Mouse (Mus musculus): ENCODE data around the gene Tmem229b. TPM values are rescaled to one million over a fixed set of nuclear protein-coding genes. Genes with fewer than 3 reads are reported as not detected.

Tmem229b gene
- polyA plus RNA-seq, 1 experiment: 2.9 TPM

DNA sequence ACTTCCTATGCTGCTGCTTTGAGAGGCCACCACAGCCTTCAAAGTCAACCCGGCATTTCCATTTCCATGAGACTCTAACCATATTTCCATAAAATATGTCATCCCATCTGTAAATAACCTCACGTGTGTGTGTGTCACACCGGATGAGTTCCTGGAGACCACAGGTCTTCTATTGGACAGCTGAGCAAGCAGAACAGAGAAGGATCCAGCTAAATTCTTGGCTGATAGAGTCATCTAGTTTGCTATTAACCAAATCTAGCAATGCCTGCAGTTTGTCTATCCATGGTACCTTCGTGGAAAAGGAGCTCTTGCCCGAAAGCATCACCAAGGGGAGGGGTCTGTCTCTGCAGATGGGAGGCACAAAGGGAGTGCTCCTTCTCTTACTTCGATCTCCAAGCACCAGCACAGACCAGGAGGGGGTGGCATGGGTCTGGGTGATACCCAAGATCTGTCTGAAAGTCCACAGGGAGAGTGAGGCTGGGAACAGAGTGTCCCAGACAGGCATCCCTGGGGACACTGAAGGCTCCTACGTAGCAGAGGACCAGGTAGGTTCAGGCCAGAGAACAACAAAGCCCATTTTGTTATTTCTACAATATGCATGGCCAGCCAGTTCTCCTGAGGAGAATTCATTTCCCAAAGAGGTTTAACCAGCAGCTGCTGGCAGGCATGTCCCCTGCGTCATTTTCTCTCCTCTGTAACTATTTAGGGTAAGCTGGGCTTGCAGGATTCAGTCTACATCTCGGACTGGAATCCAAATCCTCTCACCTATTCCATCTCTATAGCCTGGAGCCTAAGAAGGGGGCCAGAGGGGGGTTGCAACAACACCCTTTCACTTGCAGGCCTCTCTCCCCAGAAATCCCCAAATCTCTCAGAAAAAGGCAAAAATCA, 25.2 kb downstream of the Tmem229b start:
- no peaks in the 10 kb centered on the region for H3K27me3 ChIP-seq (ENCODE audit: control insufficient read depth, insufficient read depth, insufficient read length)
- H3K4me3 ChIP-seq: no peak overlapping the region
- H3ac ChIP-seq (ENCODE audit: control insufficient read depth, insufficient read length): no peak overlapping the region
- no peaks in the 10 kb centered on the region for H3K79me2 ChIP-seq (ENCODE audit: control insufficient read depth, insufficient read depth)
- no peaks in the 10 kb centered on the region for H3K36me3 ChIP-seq (ENCODE audit: control insufficient read depth, insufficient read depth)
- no peak overlapping the region for H3K4me2 ChIP-seq (ENCODE audit: low read depth)
- TF ChIP-seq REST (IDR thresholded peaks at IDR 0.05; ENCODE audit: insufficient read depth, insufficient read length) (no peak), MYOD1 (IDR thresholded peaks at IDR 0.05; ENCODE audit: control insufficient read depth in 1 of 3, insufficient read length in 2 of 3, low read depth in 2 of 3) (peak in 1 of 3 experiments; percentile 4)

DNA sequence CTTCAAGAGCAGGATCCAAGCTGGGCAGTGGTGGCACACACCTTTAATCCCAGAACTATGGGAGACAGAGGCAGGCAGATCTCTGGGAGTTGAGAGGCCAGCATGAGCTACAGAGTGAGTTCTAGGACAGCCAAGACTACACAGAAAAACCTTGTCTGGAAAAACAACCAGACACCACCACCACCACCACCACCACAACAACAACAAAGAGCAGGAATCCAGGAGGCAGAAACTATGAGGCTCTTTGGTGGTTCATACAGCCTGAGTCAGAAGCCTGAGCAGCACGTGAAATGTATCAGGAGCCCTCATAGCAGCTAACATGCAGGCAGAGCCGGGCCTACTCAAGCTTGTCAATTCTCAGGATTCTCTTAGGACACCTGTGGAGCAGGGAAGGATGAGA, 26.3 kb downstream of the Tmem229b start:
- H3K27me3 ChIP-seq (ENCODE audit: control insufficient read depth, insufficient read depth, insufficient read length): no peaks in the 10 kb centered on the region
- peak overlapping the region; percentile 63 for H3K4me2 ChIP-seq (ENCODE audit: low read depth)
- TF ChIP-seq REST (IDR thresholded peaks at IDR 0.05; ENCODE audit: insufficient read depth, insufficient read length) (no peak), TCF3 (IDR thresholded peaks at IDR 0.05; ENCODE audit: insufficient read length, low read depth) (no peak), SRF (IDR thresholded peaks at IDR 0.05; ENCODE audit: control insufficient read depth, insufficient read length, low read depth) (no peak), USF1 (IDR thresholded peaks at IDR 0.05; ENCODE audit: low read depth) (no peak), POLR2AphosphoS2 (IDR thresholded peaks at IDR 0.05; ENCODE audit: insufficient read length, low read depth) (no peak), E2F4 (IDR thresholded peaks at IDR 0.05; ENCODE audit: insufficient read depth) (no peak), POLR2A (IDR thresholded peaks at IDR 0.05; ENCODE audit: insufficient read length, low read depth) (no peak), TCF12 (IDR thresholded peaks at IDR 0.05; ENCODE audit: insufficient read depth, poor library complexity, severe bottlenecking) (no peak), CEBPB (IDR thresholded peaks at IDR 0.05; ENCODE audit: insufficient read depth, poor library complexity, severe bottlenecking) (no peak), MYOG (IDR thresholded peaks at IDR 0.05; ENCODE audit: control insufficient read depth in 1 of 3, insufficient read depth in 1 of 3, insufficient read length in 2 of 3, low read depth in 2 of 3) (no peak), MYOD1 (IDR thresholded peaks at IDR 0.05; ENCODE audit: control insufficient read depth in 1 of 3, insufficient read length in 2 of 3, low read depth in 2 of 3) (no peak), MAX (IDR thresholded peaks at IDR 0.05; ENCODE audit: low read depth) (no peak)
- H3K4me3 ChIP-seq: no peak overlapping the region
- no peaks in the 10 kb centered on the region for H3K79me2 ChIP-seq (ENCODE audit: control insufficient read depth, insufficient read depth)
- no peak overlapping the region for H3ac ChIP-seq (ENCODE audit: control insufficient read depth, insufficient read length)
- H3K36me3 ChIP-seq (ENCODE audit: control insufficient read depth, insufficient read depth): no peaks in the 10 kb centered on the region

DNA sequence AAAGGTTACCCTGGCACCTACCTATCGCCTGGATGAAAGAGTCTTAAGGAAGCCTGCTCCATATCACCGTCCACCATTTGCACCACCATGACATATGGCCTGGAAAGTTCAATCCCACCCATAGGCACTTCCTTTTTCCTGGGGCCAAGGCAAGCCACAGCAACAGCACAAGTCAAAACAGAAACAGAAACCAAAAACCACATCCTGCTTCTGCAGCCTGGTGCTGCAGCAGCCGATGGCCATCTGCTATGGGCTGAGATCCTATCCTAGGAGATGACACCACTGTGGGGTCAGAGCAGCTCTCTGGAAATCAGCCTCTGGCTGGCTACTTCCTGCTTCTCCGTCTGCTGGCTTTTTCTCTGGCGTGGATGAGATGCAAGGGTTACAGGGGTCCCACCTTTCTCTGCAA, 26.7 kb downstream of the Tmem229b start:
- H3K36me3 ChIP-seq (ENCODE audit: control insufficient read depth, insufficient read depth): no peaks in the 10 kb centered on the region
- no peak overlapping the region for H3K4me3 ChIP-seq
- no peaks in the 10 kb centered on the region for H3K27me3 ChIP-seq (ENCODE audit: control insufficient read depth, insufficient read depth, insufficient read length)
- H3ac ChIP-seq (ENCODE audit: control insufficient read depth, insufficient read length): no peak overlapping the region
- peak overlapping the region; percentile 63 for H3K4me2 ChIP-seq (ENCODE audit: low read depth)
- peak; percentile 4 for TF ChIP-seq TCF12 (IDR thresholded peaks at IDR 0.05; ENCODE audit: insufficient read depth, poor library complexity, severe bottlenecking)
- TF ChIP-seq MYOD1 (IDR thresholded peaks at IDR 0.05; ENCODE audit: control insufficient read depth in 1 of 3, insufficient read length in 2 of 3, low read depth in 2 of 3): peak in 1 of 3 experiments; percentile 70
- no peak for TF ChIP-seq CEBPB (IDR thresholded peaks at IDR 0.05; ENCODE audit: insufficient read depth, poor library complexity, severe bottlenecking)
- peak in 1 of 3 experiments; percentile 43 for TF ChIP-seq MYOG (IDR thresholded peaks at IDR 0.05; ENCODE audit: control insufficient read depth in 1 of 3, insufficient read depth in 1 of 3, insufficient read length in 2 of 3, low read depth in 2 of 3)
- H3K79me2 ChIP-seq (ENCODE audit: control insufficient read depth, insufficient read depth): no peaks in the 10 kb centered on the region

DNA sequence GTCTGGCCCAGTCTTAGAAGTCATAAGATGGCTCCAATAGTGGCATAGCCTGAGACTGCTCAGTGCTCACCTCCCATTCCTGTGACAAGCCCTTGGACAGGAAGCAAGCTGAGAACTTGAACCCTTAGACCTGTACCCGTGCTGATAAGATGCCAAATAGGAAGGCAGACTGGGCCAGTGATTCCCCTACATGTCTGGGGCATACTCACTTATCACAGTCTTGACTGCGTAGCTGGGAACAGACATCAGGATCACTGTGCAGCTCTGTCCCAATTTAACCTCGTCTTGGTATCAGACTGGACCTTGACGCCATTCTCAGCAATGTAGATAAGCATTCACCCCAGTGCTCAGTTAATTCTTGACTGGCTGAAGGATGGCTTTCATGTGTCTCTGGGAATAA, 29.9 kb downstream of the Tmem229b start:
- TF ChIP-seq MYOD1 (IDR thresholded peaks at IDR 0.05; ENCODE audit: control insufficient read depth in 1 of 3, insufficient read length in 2 of 3, low read depth in 2 of 3): no peak
- no peak for TF ChIP-seq MYOG (IDR thresholded peaks at IDR 0.05; ENCODE audit: control insufficient read depth in 1 of 3, insufficient read depth in 1 of 3, insufficient read length in 2 of 3, low read depth in 2 of 3)
- TF ChIP-seq SRF (IDR thresholded peaks at IDR 0.05; ENCODE audit: control insufficient read depth, insufficient read length, low read depth): no peak
- no peak for TF ChIP-seq REST (IDR thresholded peaks at IDR 0.05; ENCODE audit: insufficient read depth, insufficient read length)
- TF ChIP-seq TCF12 (IDR thresholded peaks at IDR 0.05; ENCODE audit: insufficient read depth, poor library complexity, severe bottlenecking): no peak
- TF ChIP-seq MAX (IDR thresholded peaks at IDR 0.05; ENCODE audit: low read depth): no peak
- TF ChIP-seq TCF3 (IDR thresholded peaks at IDR 0.05; ENCODE audit: insufficient read length, low read depth): no peak
- TF ChIP-seq CEBPB (IDR thresholded peaks at IDR 0.05; ENCODE audit: insufficient read depth, poor library complexity, severe bottlenecking): no peak
- TF ChIP-seq E2F4 (IDR thresholded peaks at IDR 0.05; ENCODE audit: insufficient read depth): no peak
- no peak for TF ChIP-seq USF1 (IDR thresholded peaks at IDR 0.05; ENCODE audit: low read depth)
- TF ChIP-seq POLR2AphosphoS2 (IDR thresholded peaks at IDR 0.05; ENCODE audit: insufficient read length, low read depth): no peak
- no peak for TF ChIP-seq POLR2A (IDR thresholded peaks at IDR 0.05; ENCODE audit: insufficient read length, low read depth)
- H3K36me3 ChIP-seq (ENCODE audit: control insufficient read depth, insufficient read depth): no peaks in the 10 kb centered on the region
- no peak overlapping the region for H3K4me2 ChIP-seq (ENCODE audit: low read depth)
- H3ac ChIP-seq (ENCODE audit: control insufficient read depth, insufficient read length): no peak overlapping the region
- H3K79me2 ChIP-seq (ENCODE audit: control insufficient read depth, insufficient read depth): no peaks in the 10 kb centered on the region
- no peak overlapping the region for H3K4me3 ChIP-seq
- H3K27me3 ChIP-seq (ENCODE audit: control insufficient read depth, insufficient read depth, insufficient read length): no peaks in the 10 kb centered on the region

DNA sequence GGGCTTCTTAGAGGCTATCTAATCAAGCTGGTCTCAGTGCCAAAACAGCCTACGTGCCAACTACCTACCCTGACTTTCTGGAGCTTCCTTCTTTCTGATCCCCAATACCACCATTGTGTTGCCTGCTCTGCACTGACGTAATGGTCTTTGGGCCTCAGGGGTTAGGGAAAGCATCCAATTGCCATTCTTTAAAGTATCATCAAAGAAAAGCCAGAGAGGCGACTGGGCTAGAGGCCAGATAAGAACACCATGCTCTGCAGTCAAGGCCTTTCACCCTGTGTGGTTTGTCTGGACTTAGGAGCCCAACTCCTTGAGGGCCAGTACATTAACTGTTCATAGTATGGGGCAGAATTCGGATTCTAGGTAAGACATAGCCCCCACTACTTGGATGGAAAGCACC, 30.3 kb downstream of the Tmem229b start:
- H3K4me3 ChIP-seq: no peak overlapping the region
- no peak overlapping the region for H3ac ChIP-seq (ENCODE audit: control insufficient read depth, insufficient read length)
- no peaks in the 10 kb centered on the region for H3K27me3 ChIP-seq (ENCODE audit: control insufficient read depth, insufficient read depth, insufficient read length)
- H3K36me3 ChIP-seq (ENCODE audit: control insufficient read depth, insufficient read depth): no peaks in the 10 kb centered on the region
- no peaks in the 10 kb centered on the region for H3K79me2 ChIP-seq (ENCODE audit: control insufficient read depth, insufficient read depth)
- H3K4me2 ChIP-seq (ENCODE audit: low read depth): no peak overlapping the region
- no peak for TF ChIP-seq USF1 (IDR thresholded peaks at IDR 0.05; ENCODE audit: low read depth)
- no peak for TF ChIP-seq POLR2A (IDR thresholded peaks at IDR 0.05; ENCODE audit: insufficient read length, low read depth)
- TF ChIP-seq MYOD1 (IDR thresholded peaks at IDR 0.05; ENCODE audit: control insufficient read depth in 1 of 3, insufficient read length in 2 of 3, low read depth in 2 of 3): no peak
- no peak for TF ChIP-seq REST (IDR thresholded peaks at IDR 0.05; ENCODE audit: insufficient read depth, insufficient read length)
- no peak for TF ChIP-seq CEBPB (IDR thresholded peaks at IDR 0.05; ENCODE audit: insufficient read depth, poor library complexity, severe bottlenecking)
- TF ChIP-seq SRF (IDR thresholded peaks at IDR 0.05; ENCODE audit: control insufficient read depth, insufficient read length, low read depth): no peak
- TF ChIP-seq MYOG (IDR thresholded peaks at IDR 0.05; ENCODE audit: control insufficient read depth in 1 of 3, insufficient read depth in 1 of 3, insufficient read length in 2 of 3, low read depth in 2 of 3): no peak
